Mouse (Mus musculus) forebrain, embryonic 10.5 days (tissue): ENCODE measurements around the gene Mesd. TPM values are rescaled to one million over a fixed set of nuclear protein-coding genes. Genes with fewer than 3 reads are reported as not detected.
A peak's percentile ranks its signal among the peaks of the same experiment; 100 is the strongest.

Experiments
- DNase-seq: peaks from one replicate; pipeline ENCODE4 v3.0.0-alpha.2; 2017; ENCODE audit warnings: low spot score; ENCODE audit errors: extremely low spot score
- H3K27ac ChIP-seq: fragments of 300-500 bp; sonication (generic); 2 replicates; pipeline ENCODE4 v1.5.1; 2016; ENCODE audit warnings: mild to moderate bottlenecking
- H3K27me3 ChIP-seq: fragments of 300-500 bp; sonication (generic); 2 replicates; pipeline ENCODE4 v1.6.1; 2016; ENCODE audit warnings: mild to moderate bottlenecking; ENCODE audit not compliant: poor library complexity, severe bottlenecking
- H3K36me3 ChIP-seq: fragments of 300-500 bp; sonication (generic); replicated peaks from 2 replicates; pipeline ENCODE4 v1.6.1; 2016; ENCODE audit warnings: mild to moderate bottlenecking, moderate library complexity
- H3K4me1 ChIP-seq: fragments of 300-500 bp; sonication (generic); 2 replicates; pipeline ENCODE4 v1.6.1; 2016
- H3K4me3 ChIP-seq: fragments of 300-500 bp; sonication (generic); 2 replicates; pipeline ENCODE4 v1.5.1; 2016; ENCODE audit warnings: mild to moderate bottlenecking, moderate library complexity
- H3K9me3 ChIP-seq: fragments of 300-500 bp; sonication (generic); 2 replicates; pipeline ENCODE4 v1.6.1; 2016; ENCODE audit warnings: mild to moderate bottlenecking, moderate library complexity
- WGBS: fragments of 180-500 bp; shearing (Covaris S2); methylation state at CpG from one replicate; pipeline ENCODE4 v1.1.7; 2016; 5-methylcytosine and 5-hydroxymethylcytosine counted together
- polyA plus RNA-seq: library from polyadenylated mRNA; unstranded; fragments of >200 nt; fragmentation: Nextera tagmentation; extraction: Ambion mirVana; gene quantifications from 2 replicates; pipeline ENCODE4 v1.2.1, GENCODE M21; 2016

The Mesd gene
- polyA plus RNA-seq = 102 and 106 TPM in 2 replicates

DNA sequence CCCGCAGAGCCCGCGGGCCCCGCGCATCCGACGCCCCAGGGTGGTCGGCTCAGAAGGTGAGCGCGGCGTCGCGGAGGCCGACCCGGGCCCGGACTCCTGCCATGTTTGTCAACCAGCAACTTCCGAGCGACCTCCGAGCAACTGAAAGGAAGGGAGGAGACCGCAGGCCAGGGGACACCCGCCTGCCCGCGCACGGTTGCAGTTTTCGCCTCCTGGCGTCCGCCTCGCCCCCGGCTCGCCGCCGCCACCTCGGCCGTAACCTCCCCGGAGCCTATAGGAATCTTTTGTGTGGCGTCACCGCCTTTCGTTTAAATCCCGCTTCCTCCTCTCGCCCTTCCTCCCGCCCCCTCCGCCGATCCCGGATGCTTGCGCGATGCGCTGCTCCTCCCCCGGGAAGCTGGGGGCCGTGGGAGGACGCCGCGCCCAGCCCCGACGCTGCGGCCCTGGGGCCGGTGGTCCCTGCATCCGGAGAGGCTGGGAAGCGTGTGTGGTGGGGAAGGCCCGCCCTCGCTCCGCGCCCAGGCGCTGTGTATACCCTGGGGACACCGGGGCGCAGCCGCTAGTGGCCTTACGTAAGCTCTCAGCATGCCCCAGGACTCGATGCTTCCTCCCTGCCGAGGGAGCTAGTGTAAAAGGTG is at the start of gene Mesd, which contains the start of gene Tlnrd1:
Gene Mesd (plus strand): TSS at position 446 of the 638 bp plus-strand sequence.
Gene Tlnrd1 (minus strand): TSS at position 285 of the 638 bp plus-strand sequence.
- H3K27me3 ChIP-seq = peaks cover 9% of the 10 kb centered on the region; the same call in 1 of the 2 replicates
- WGBS = under 1% methylated on average over 69 of the region's 69 CpGs
- H3K4me1 ChIP-seq = peaks cover 61% of the 10 kb centered on the region
- H3K27ac ChIP-seq = peak within 1 kb of the TSS; percentile 97
- peaks cover 22% of the 10 kb centered on the region for H3K36me3 ChIP-seq
- H3K9me3 ChIP-seq = peaks cover 16% of the 10 kb centered on the region
- peak within 1 kb of the TSS; percentile 80 for H3K4me3 ChIP-seq
- DNase-seq = peak; percentile 88

DNA sequence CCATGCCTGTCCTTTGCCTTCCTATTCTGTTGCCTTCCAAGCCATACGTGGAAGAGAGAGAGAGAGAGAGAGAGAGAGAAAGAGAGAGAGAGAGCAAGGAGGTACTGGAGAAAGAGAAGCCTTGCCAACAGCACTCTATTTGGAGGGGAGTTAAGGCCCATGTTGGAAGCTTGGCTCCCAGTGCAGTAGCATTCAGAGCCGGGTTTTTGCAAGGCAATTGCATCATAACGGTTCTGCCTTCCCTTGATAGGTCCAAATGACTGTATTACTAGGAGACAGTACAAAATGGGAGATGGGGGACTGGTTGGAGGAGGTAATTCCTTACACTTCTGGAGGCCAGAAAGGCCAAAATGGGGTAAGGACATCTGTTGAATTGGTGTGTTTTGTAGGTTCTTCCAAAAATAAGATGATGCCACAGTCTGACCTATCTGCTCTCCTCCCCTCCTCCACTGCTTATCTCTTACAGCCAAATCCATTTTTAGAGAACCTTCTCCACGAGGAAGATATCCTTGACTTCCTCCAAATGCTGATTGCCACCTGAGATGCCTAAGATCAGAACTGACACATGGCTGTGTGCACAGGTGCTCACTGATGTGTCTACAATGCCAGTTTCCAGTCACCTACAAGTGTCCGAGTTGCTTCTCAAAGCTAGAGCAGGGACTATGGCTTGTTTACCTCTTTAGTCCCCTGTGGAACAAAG is 45.6 kb upstream of the Mesd start:
- 81% methylated on average over 5 of the region's 5 CpGs for WGBS
- H3K9me3 ChIP-seq = no peaks in the 10 kb centered on the region

DNA sequence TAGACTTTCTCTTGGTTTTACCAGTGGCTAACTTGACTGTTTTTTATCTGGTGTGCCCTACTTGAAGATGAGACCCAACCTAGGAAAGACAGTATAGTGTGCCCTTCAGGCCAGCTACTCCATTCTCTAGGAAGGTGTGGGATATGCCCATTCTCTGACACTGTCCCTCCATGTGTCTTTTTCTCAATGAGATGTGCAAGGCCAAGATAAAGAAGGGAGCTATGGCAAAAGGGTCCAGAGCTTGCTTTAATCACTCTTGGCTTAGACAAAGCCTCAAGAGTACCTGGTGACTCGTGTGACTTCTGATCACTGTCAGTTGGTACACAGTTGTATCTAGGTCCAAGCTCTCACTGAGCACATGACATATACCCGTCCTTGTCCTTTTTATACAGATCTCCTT is 44.2 kb upstream of the Mesd start:
- Histone ChIP-seq H3K4me3 (no peak overlapping the region), H3K27me3 (no peaks in the 10 kb centered on the region), H3K4me1 (peaks cover 5% of the 10 kb centered on the region; the same call in 1 of the 2 replicates), H3K27ac (no peak overlapping the region), H3K9me3 (no peaks in the 10 kb centered on the region), H3K36me3 (no peaks in the 10 kb centered on the region)
- no peak for DNase-seq
- 94% methylated on average over 2 of the region's 2 CpGs for WGBS

More for the DNA sequence above, 45.6 kb upstream of the Mesd start:
- H3K27ac ChIP-seq = no peak overlapping the region
- DNase-seq = no peak
- H3K27me3 ChIP-seq = no peaks in the 10 kb centered on the region
- no peaks in the 10 kb centered on the region for H3K36me3 ChIP-seq
- H3K4me1 ChIP-seq = peaks cover 5% of the 10 kb centered on the region; the same call in 1 of the 2 replicates
- H3K4me3 ChIP-seq = no peak overlapping the region

DNA sequence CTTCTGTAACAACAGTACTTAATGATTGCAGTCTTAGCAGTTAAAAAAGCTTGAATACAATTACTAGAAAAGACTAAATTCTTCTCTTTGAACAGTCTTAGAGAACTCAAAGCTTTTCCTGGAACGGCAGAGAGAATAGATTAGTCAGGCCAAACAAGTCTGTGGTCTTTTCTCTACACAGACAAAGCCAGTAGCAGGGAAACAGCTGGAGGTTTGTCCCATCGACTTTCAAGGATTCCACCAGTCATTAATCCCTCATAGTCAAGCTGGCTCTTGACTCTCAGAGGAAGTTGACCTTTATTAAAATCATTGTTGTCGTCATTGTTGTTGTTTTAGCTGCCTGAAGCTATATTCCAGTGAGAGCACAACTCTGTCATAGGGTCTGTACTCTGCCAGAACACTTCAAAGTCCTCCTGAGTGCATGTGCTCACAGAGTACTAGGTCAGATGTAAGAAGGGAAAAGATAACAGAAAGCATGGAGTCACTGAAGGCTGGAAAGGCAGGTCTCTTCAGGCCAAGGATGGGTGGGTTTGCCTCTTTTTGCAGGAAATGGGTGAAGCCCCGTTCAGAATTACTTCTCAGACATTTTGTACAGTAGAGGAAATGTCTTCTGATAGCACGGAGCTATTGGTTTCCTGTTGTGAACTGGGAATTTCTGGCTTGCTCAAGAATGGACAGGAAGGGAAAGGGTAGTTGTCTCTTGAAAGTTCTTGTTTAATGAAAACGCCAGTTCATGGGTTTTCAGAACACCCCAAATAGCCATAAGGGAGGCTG is 41.6 kb upstream of the Mesd start:
- DNase-seq = no peak
- Histone ChIP-seq H3K4me3 (no peak overlapping the region), H3K36me3 (no peaks in the 10 kb centered on the region), H3K9me3 (no peaks in the 10 kb centered on the region), H3K27ac (no peak overlapping the region), H3K4me1 (peaks cover 15% of the 10 kb centered on the region), H3K27me3 (no peaks in the 10 kb centered on the region)
- WGBS = 57% methylated on average over 6 of the region's 6 CpGs

DNA sequence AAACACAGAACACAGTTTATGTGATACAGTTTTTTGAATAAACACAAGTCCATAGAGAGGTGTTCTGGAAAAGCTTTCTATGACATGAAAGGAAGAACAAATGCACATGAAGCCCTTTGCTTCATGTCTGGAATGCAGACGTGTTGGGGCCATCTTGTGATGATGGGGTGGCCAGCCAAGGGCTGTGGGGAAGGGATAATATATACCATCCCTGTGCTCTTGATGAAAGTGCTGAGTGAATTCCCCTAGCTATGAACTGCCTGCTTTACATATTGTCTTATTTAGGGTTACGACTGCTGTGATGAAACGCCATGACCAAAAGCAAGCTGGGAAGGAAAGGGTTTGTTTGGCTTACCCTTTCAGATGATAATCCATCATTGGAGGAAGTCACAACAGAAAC is 39.5 kb upstream of the Mesd start:
- no peak overlapping the region for H3K27ac ChIP-seq
- WGBS = 90% methylated on average over 3 of the region's 3 CpGs
- H3K9me3 ChIP-seq = no peaks in the 10 kb centered on the region
- DNase-seq = no peak
- H3K4me3 ChIP-seq = no peak overlapping the region
- no peaks in the 10 kb centered on the region for H3K36me3 ChIP-seq
- peaks cover 19% of the 10 kb centered on the region for H3K4me1 ChIP-seq
- H3K27me3 ChIP-seq = no peaks in the 10 kb centered on the region

DNA sequence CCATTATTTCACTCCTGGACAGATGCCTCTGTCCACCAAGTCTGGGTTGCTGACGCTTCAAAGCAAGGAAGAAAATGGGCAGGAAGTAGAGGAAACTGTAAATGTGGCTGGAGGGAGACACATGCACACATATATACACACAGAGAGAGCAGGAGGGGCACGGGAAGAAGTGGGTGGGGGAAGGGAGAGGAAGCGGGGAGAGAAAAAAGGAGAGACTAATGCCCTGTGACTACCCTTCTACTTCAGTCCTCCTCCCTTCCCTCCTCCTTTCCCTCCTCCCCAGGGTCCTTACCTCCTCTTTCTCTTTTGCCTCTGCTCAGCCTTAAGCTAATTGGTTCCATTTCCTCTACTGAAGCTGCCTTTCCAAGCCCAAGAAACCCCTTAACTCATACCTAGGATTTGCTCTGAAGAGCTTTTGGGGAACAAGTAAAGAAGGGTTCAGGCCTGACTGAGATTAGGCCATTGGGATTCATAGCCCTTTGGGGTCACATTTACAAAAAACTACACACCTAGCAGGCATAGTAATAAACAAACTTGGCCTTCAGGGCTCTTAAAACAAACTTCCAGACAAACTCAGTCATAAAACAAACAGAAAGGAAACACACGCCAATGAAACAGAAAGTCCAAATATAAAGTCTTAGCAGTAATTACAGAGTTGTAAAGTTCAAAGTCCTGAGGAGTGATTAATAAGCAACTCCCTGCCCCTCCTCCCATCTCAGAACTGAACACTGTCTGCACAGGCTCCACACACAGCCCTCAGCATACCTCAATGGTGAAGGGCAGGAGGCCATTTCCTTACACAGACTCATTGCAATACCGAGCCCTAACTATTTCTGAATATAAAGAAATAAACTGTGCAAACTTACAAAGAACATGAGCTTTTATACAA is 36.8 kb upstream of the Mesd start:
- Histone ChIP-seq H3K27me3 (no peaks in the 10 kb centered on the region), H3K36me3 (no peaks in the 10 kb centered on the region), H3K4me3 (no peak overlapping the region), H3K27ac (peak overlapping the region; percentile 48; the same call in 1 of the 2 replicates), H3K9me3 (no peaks in the 10 kb centered on the region), H3K4me1 (peaks cover 22% of the 10 kb centered on the region)
- no peak for DNase-seq
- 77% methylated on average over 5 of the region's 5 CpGs for WGBS

DNA sequence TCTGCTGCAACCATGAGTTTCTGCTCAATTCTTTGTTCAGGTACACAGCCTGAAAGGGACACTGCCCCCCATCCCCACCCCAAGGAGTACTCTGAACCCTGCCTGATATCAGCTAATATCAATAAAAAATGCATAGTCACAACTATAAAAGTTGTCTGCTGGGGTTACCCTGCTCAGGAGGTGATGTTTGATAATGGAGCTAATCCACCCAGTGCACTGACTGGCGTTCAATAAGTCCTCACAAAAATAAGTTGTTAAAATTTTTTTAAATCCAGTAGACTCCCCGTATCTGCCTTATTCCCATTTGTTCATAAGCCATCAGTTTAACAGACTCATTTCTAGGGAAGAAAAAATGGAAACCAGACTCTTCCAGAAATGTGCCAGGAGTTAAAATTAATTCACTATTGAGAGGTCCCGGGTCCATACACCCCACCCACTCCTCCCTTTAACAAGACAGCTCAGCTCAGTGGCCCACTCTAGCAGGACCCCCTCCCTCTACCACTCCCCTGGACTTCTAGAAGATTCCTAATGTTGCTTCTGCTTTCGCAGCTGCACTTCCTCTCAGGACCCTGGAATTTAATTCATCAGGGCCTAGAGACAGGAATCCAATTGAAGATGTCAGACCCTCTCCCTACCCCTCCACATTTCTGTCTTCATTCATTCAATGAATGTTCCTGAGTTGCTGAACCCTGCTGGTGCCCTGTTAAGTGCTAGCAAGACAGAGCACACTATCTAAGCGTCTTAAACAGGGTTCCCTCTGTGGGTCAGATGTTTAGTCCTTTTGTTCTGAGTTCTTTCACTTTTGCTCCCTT is 32.5 kb upstream of the Mesd start:
- H3K9me3 ChIP-seq = no peaks in the 10 kb centered on the region
- peaks cover 23% of the 10 kb centered on the region for H3K4me1 ChIP-seq
- no peaks in the 10 kb centered on the region for H3K27me3 ChIP-seq
- no peak overlapping the region for H3K4me3 ChIP-seq
- DNase-seq = no peak
- H3K36me3 ChIP-seq = no peaks in the 10 kb centered on the region
- 60% methylated on average over 5 of the region's 5 CpGs for WGBS
- H3K27ac ChIP-seq = no peak overlapping the region

DNA sequence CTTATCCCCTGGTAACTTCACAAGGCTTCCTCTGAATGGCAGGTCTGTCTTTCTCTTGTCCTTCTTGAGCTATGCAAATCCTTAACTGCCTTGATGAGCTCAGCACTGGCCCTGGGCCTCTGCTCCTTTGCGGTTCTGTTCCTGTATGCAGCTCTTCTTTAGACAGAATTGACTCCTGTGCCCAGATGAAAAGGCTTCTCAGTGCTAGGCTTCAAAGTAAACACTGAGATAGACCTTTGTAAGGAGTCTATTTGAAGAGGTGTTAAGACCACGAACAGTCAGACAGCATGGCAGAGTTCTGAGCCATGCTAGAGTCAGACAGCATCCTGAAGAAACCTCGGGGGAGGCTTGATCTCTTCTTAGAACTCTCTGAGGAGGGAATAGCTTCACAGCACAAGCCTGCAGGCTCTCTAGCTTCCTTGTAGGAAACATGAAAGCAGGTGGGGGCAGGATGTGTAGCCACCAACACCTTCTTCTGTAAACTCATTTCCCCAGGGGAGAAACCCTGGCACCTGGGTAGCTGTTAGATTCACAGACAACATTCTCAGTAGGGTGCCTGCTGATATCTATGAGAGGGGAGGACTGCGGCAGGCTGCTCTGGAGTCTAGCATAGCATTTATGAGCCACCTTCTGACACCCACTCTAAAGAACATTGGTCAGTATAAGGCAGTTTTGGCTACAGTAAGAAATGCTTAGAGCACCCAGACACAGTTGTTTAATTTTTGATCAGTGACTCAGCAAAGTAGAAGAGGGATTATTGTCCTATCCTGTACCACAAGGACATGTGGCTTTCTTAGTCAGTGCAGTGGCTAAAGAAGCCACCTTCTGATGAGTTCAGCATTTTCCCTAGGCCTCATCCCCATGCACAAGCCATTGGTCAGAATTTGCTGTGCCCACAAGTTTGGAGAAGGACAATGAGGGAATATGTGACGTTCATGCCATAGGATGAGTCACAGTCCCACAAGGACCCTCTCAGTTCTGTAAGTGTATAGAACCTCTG is 31.6 kb upstream of the Mesd start:
- Histone ChIP-seq H3K4me3 (no peak overlapping the region), H3K36me3 (no peaks in the 10 kb centered on the region), H3K4me1 (peaks cover 14% of the 10 kb centered on the region), H3K27me3 (no peaks in the 10 kb centered on the region), H3K27ac (no peak overlapping the region), H3K9me3 (no peaks in the 10 kb centered on the region)
- no peak for DNase-seq
- WGBS = 41% methylated on average over 5 of the region's 5 CpGs

DNA sequence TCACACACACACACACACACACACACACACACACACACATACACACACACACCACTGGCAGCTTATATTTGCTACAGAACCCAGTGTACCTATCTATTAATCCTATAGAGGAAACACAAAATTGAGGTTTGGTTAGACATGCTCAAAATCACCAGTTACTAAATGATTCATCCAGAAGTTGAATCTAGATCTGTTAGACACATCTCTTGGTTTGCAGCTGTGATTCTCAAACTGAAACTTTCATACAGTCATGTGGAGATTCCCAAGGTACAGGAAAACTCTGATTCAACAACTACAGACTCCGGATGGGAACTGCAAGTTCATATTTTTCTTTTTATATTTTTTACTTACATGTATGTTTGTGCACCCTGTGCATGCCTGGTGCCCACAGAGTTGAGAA is 29.1 kb upstream of the Mesd start:
- no peaks in the 10 kb centered on the region for H3K9me3 ChIP-seq
- H3K4me1 ChIP-seq = peaks cover 13% of the 10 kb centered on the region
- no peak overlapping the region for H3K4me3 ChIP-seq
- H3K27ac ChIP-seq = no peak overlapping the region
- WGBS = 84% methylated on average over 1 of the region's 1 CpGs
- DNase-seq = no peak
- H3K36me3 ChIP-seq = no peaks in the 10 kb centered on the region
- no peaks in the 10 kb centered on the region for H3K27me3 ChIP-seq

DNA sequence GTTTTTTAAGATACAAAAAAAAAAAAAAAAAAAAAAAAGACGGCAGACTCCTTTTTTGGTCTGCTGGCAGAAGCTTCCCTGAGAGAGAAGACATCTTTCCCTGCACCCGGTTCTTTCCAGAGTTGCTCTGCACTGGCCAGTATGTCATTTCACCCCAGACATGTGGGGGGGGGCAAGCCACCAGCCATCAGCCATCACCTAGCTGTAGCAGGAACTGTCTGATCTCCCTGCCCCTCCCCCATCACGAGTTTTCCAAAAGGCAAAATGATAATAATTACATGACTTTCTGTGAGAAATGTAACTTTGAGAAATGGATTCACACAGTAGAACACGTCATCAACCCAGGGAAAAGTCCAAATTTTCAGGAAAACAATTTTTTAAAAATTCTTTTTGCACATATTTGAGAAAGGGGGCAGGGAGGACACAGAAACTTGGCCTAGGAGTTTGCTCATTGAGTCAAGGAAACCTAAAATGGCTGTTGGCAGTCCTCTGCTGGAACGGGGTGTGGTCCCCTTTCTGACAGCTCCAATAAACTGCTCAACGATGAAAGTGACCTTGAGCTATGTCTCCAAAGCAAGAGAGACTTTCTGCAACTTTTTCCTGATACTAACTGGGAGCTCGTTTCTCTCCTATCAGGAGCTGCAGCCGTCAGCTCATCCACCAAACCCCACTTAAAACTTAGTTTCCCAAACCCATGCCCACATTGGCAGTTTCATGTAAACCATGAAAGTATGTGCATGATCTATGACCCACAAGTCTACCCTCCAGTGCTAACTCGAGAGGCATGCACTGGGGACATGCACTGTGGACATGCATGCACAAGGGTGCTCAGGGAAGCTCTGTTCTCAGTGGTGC is 27.7 kb upstream of the Mesd start:
- H3K4me3 ChIP-seq = no peak overlapping the region
- no peaks in the 10 kb centered on the region for H3K27me3 ChIP-seq
- H3K4me1 ChIP-seq = peaks cover 13% of the 10 kb centered on the region
- no peaks in the 10 kb centered on the region for H3K36me3 ChIP-seq
- H3K9me3 ChIP-seq = no peaks in the 10 kb centered on the region
- no peak for DNase-seq
- H3K27ac ChIP-seq = no peak overlapping the region
- WGBS = 84% methylated on average over 9 of the region's 9 CpGs
